Mouse (Mus musculus) spleen, postnatal 36 days (tissue): ENCODE measurements at regions not wholly inside any gene's neighbourhood (a gene's known extent, or its start where the extent isn't known, plus 50 kb on each side); places are given as distances from the start of the nearest gene placed in this dataset.
A peak's percentile ranks its signal among the peaks of the same experiment; 100 is the strongest.
"Not testable (repeated sequence)": the region's sequence is repeated elsewhere in the genome, so short reads cannot be mapped to it uniquely, and the experiment has no call there.

Experiments
- DNase-seq, 2 experiments: peaks; one replicate each; pipeline ENCODE4 v3.0.0; 2022; ENCODE audit warnings: low spot score in 2 of 2, mixed read lengths in 1 of 2

GRCm38 (mm10) chr3:9065892-9066291 is 544.0 kb downstream of the Zfp704 start:
- no peak for DNase-seq

GRCm38 (mm10) chr3:9064266-9065031 is 545.4 kb downstream of the Zfp704 start:
- peak; percentile 5 to 8 for DNase-seq

DNA sequence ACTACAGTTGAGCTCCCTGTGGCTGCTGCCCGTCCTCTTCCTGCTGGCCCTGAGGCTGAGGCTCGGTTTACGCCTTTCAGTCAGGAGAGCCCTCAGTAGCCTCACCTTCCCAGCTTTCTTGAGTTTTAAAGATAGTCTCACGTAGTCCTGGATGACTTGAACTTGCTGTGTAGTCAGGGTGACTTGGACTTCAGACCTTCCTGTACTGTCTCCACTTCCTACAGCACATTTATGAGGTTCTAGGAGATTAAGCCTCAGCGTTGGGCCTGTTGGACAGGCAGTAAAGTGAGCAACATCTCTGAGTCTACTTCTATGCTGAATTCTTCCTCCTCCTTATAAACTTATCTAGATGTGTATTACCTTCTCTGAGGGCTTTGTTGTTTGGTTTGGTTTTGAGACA is 546.2 kb downstream of the Zfp704 start:
- no peak for DNase-seq

DNA sequence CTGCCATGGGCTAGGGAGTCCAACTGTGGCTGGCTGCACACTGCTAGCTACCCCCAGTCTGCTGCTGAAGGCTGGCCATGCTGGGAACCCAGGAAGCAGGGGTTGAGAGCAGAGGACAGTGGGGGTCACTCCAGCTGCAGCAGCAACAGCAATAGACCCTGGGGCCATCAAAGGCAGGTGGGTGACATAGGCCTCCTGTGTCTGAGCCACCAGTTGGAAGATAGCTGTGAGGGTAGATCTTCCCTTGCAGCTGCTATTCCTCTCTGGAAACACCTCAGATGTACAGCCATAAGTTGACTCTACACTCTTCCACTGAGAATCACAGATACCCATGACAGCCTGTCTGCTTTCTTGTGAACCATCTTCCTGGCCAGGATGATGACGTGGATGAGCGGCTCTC is 548.5 kb downstream of the Zfp704 start:
- no peak for DNase-seq

GRCm38 (mm10) chr3:9057703-9058102 is 552.2 kb downstream of the Zfp704 start:
- not testable (repeated sequence) for DNase-seq

DNA sequence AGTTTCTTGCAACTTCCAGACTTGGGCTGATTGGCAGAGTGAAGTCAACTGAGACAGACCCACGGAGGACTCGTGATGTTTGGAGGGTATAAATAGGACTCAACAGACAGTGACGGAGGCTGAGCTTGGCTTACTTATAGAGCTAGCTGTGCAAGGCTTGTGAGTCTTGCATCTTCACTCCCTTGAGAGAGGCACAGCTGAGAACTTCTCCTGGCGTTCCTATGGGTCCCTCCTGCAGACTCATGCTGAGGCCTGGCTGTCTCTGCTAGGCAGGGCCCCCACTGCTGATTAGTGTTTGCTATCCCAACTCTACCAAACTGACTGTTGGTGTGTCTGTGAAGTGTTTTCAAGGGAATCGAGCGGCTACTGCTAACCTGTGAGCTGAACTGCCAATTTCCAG is 553.0 kb downstream of the Zfp704 start:
- no peak for DNase-seq

- no peak for DNase-seq
These were observed 554.1 kb downstream of the Zfp704 start for GRCm38 (mm10) chr3:9055780-9056179.
